Mouse (Mus musculus) CH12.LX (cell line): ENCODE results near the gene Sec14l1. TPM values are rescaled to one million over a fixed set of nuclear protein-coding genes. Genes with fewer than 3 reads are reported as not detected.

Experiments used
- DNase-seq: peaks from one replicate; pipeline ENCODE4 v3.0.0-alpha.2; 2013; ENCODE audit errors: extremely low read depth
- H3K27ac ChIP-seq: 2 replicates; pipeline ENCODE4 v1.5.1; 2012; ENCODE audit warnings: low read depth, mild to moderate bottlenecking, control low read depth, moderate library complexity; ENCODE audit not compliant: insufficient read depth
- H3K27me3 ChIP-seq: replicated peaks from 2 replicates; pipeline ENCODE3; 2012; ENCODE audit warnings: inconsistent platforms
- H3K36me3 ChIP-seq, 2 experiments: replicated peaks in 1 of 2; 2 replicates each; pipeline versions ENCODE3 to v1.6.1; 2012; ENCODE audit warnings: inconsistent platforms in 1 of 2, low read length in 1 of 2, mild to moderate bottlenecking in 1 of 2, mixed read lengths in 1 of 2, moderate library complexity in 1 of 2; ENCODE audit not compliant: control insufficient read depth in 1 of 2, insufficient read depth in 1 of 2
- H3K4me1 ChIP-seq, 2 experiments: 2 replicates each; pipeline ENCODE4 v1.6.1; 2012; ENCODE audit warnings: inconsistent platforms in 1 of 2, moderate library complexity in 1 of 2; ENCODE audit not compliant: insufficient read depth in 2 of 2, control insufficient read depth in 1 of 2
- H3K4me2 ChIP-seq: 2 replicates; pipeline ENCODE4 v1.6.1; 2012; ENCODE audit warnings: low read depth, mild to moderate bottlenecking, control low read depth; ENCODE audit not compliant: poor library complexity, insufficient read depth, severe bottlenecking
- H3K4me3 ChIP-seq, 3 experiments: fragments of 150-350 bp in 1 of 3; sonication (generic) in 1 of 3; replicated peaks in 1 of 3; 2 replicates each; pipeline versions ENCODE3 to v1.5.1; 2011 to 2012; ENCODE audit warnings: low read depth in 2 of 3, low read length in 2 of 3, mild to moderate bottlenecking in 2 of 3, moderate library complexity in 2 of 3, control low read depth in 1 of 3, improper control_type of control experiment in 1 of 3, inconsistent platforms in 1 of 3, mixed read lengths in 1 of 3; ENCODE audit not compliant: poor library complexity in 1 of 3
- H3K79me2 ChIP-seq: replicated peaks from 2 replicates; pipeline ENCODE4 v1.6.1; 2012; ENCODE audit warnings: mild to moderate bottlenecking, moderate library complexity; ENCODE audit not compliant: control insufficient read depth, poor library complexity, insufficient read depth, severe bottlenecking; ENCODE audit errors: extremely low read depth
- H3K9ac ChIP-seq: 2 replicates; pipeline ENCODE4 v1.6.1; 2012; ENCODE audit warnings: low read depth, mild to moderate bottlenecking, control low read depth, moderate library complexity; ENCODE audit not compliant: insufficient read depth
- H3K9me3 ChIP-seq: replicated peaks from 2 replicates; pipeline ENCODE3; 2012; ENCODE audit warnings: low read length, inconsistent platforms, mixed read lengths
- BHLHE40 ChIP-seq: IDR thresholded peaks from 2 replicates; pipeline ENCODE4 v1.6.1; 2011; ENCODE audit warnings: mild to moderate bottlenecking, low read depth, low read length, improper control_type of control experiment
- CHD2 ChIP-seq: IDR thresholded peaks from 2 replicates; pipeline ENCODE4 v1.6.1; 2011; ENCODE audit warnings: low read length, improper control_type of control experiment
- CTCF ChIP-seq, 2 experiments: IDR thresholded peaks in 1 of 2; conservative IDR thresholded peaks in 1 of 2; 2 replicates each; pipeline ENCODE4 v1.5.1; 2011 to 2012; ENCODE audit warnings: low read depth in 2 of 2, low read length in 2 of 2, improper control_type of control experiment in 1 of 2, inconsistent platforms in 1 of 2, mild to moderate bottlenecking in 1 of 2, moderate library complexity in 1 of 2
- ELF1 ChIP-seq: IDR thresholded peaks from 2 replicates; pipeline ENCODE4 v1.6.1; 2014; ENCODE audit warnings: low read depth, mild to moderate bottlenecking, inconsistent platforms, low read length, improper control_type of control experiment
- EP300 ChIP-seq: IDR thresholded peaks from 2 replicates; pipeline ENCODE4 v1.6.1; 2011; ENCODE audit warnings: low read length, improper control_type of control experiment
- IRF4 ChIP-seq: IDR thresholded peaks from 2 replicates; pipeline ENCODE4 v1.6.1; 2014; ENCODE audit warnings: low read depth, mild to moderate bottlenecking, inconsistent platforms, low read length, improper control_type of control experiment
- JUN ChIP-seq: IDR thresholded peaks from 2 replicates; pipeline ENCODE4 v1.6.1; 2011; ENCODE audit warnings: low read depth, mild to moderate bottlenecking, low read length, improper control_type of control experiment, moderate library complexity; ENCODE audit not compliant: insufficient read depth
- KAT2A ChIP-seq: IDR thresholded peaks from 2 replicates; pipeline ENCODE4 v1.6.1; 2012; ENCODE audit warnings: low read length, improper control_type of control experiment, inconsistent platforms; ENCODE audit not compliant: insufficient replicate concordance
- MAFK ChIP-seq: IDR thresholded peaks from 2 replicates; pipeline ENCODE4 v1.6.1; 2011; ENCODE audit warnings: low read length, improper control_type of control experiment; ENCODE audit not compliant: insufficient replicate concordance
- MAX ChIP-seq: IDR thresholded peaks from 2 replicates; pipeline ENCODE4 v1.6.1; 2011; ENCODE audit warnings: low read length, improper control_type of control experiment
- PAX5 ChIP-seq: IDR thresholded peaks from 2 replicates; pipeline ENCODE4 v1.6.1; 2012; ENCODE audit warnings: low read length, inconsistent platforms, mixed read lengths
- POLR2A ChIP-seq: IDR thresholded peaks from 2 replicates; pipeline ENCODE4 v1.6.1; 2011; ENCODE audit warnings: low read depth, mild to moderate bottlenecking, improper control_type of control experiment, low read length
- POLR2AphosphoS2 ChIP-seq: IDR thresholded peaks from 2 replicates; pipeline ENCODE4 v1.6.1; 2011; ENCODE audit warnings: low read depth, low read length, improper control_type of control experiment
- RAD21 ChIP-seq: IDR thresholded peaks from 2 replicates; pipeline ENCODE4 v1.6.1; 2011; ENCODE audit warnings: low read depth, mild to moderate bottlenecking, low read length, improper control_type of control experiment, moderate library complexity
- RCOR1 ChIP-seq: conservative IDR thresholded peaks from 2 replicates; pipeline ENCODE4 v1.6.1; 2012; ENCODE audit warnings: low read depth, mild to moderate bottlenecking, inconsistent platforms, low read length, improper control_type of control experiment
- SMC3 ChIP-seq: IDR thresholded peaks from 2 replicates; pipeline ENCODE4 v1.6.1; 2011; ENCODE audit warnings: low read depth, low read length, improper control_type of control experiment
- TCF12 ChIP-seq: IDR thresholded peaks from 2 replicates; pipeline ENCODE4 v1.6.1; 2014; ENCODE audit warnings: low read depth, mild to moderate bottlenecking, inconsistent platforms, low read length, improper control_type of control experiment
- USF2 ChIP-seq: conservative IDR thresholded peaks from 2 replicates; pipeline ENCODE4 v1.6.1; 2011; ENCODE audit warnings: low read depth, low read length, improper control_type of control experiment
- ZKSCAN1 ChIP-seq: IDR thresholded peaks from 2 replicates; pipeline ENCODE4 v1.6.1; 2012; ENCODE audit warnings: low read depth, inconsistent platforms, low read length, improper control_type of control experiment, borderline replicate concordance
- ZMIZ1 ChIP-seq: IDR thresholded peaks from 2 replicates; pipeline ENCODE4 v1.6.1; 2012; ENCODE audit warnings: low read depth, mild to moderate bottlenecking, inconsistent platforms, low read length, improper control_type of control experiment
- dilution Hi-C: fragments of 300-500 bp; cut with MboI; formaldehyde crosslinking; loops from 2 replicates; pipeline ENCODE4 v1.14.3; 2020; ENCODE audit warnings: low sequenced_read_pairs; ENCODE audit not compliant: extremely low pct_unique_long_range_greater_than_20kb, extremely low pct_ligation_motif_present
- in situ Hi-C: fragments of 300-500 bp; cut with MboI; formaldehyde crosslinking; loops from 3 replicates; pipeline ENCODE4 v1.14.3; 2019; ENCODE audit warnings: low sequenced_read_pairs, low pct_ligation_motif_present, low pct_unique_long_range_greater_than_20kb, mixed read lengths
- polyA plus RNA-seq: library from polyadenylated mRNA; unstranded; fragments of >175 nt; gene quantifications from 2 replicates; pipeline ENCODE4 v1.2.1, GENCODE M21; 2012; ENCODE audit warnings: low read depth; ENCODE audit not compliant: insufficient read length
- total RNA-seq, 2 experiments: library from RNA; depleted of rRNA; stranded (reverse); fragments of 300-350 nt in 1 of 2; fragments of >200 nt in 1 of 2; gene quantifications; 2 replicates each; pipeline ENCODE4 v1.2.3; 2012 to 2014

Gene Sec14l1
- total and polyA plus RNA-seq, 3 experiments = 18.5 to 28.2 (median 21.5) TPM

DNA sequence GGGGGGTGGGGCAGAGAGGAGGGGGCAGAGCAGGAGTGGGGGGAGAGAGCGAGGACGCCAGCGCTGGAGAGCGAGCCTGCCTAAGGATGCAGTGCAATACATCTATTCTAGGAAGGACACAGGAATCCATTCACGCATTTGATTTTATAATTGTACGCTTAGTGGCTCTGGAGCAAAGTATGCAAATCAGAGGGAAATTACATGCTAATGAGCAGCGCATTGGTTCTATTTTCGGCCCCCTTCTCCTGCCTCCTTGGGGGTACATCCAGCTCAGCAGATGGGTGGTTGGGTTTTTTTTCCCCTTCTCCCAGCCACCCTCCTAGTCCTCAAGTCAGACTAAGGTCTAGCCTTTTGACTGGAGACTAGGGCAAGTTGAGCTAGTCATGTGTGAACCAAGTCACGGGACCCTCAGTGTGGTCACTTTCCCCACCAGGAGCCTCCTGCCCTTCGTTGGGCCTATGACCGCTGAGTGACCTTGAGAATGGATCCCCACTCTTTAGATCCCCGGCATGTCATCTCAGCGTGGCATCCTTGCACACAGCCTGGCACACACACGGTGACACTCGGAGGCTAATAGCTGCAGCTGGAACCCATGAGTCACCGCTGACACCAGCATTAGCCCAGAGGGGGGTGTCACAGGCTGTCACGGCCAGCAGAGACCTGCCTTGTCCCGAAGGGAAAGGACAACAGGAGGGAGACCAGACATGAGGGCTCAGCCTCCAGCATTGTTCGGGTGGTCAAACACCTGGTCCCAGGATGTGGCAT is 55.0 kb downstream of the Sec14l1 start:
- TF ChIP-seq TCF12 = no peak
- no peak for TF ChIP-seq PAX5
- no peak for TF ChIP-seq IRF4
- TF ChIP-seq CHD2 = no peak
- no peak for TF ChIP-seq EP300

DNA sequence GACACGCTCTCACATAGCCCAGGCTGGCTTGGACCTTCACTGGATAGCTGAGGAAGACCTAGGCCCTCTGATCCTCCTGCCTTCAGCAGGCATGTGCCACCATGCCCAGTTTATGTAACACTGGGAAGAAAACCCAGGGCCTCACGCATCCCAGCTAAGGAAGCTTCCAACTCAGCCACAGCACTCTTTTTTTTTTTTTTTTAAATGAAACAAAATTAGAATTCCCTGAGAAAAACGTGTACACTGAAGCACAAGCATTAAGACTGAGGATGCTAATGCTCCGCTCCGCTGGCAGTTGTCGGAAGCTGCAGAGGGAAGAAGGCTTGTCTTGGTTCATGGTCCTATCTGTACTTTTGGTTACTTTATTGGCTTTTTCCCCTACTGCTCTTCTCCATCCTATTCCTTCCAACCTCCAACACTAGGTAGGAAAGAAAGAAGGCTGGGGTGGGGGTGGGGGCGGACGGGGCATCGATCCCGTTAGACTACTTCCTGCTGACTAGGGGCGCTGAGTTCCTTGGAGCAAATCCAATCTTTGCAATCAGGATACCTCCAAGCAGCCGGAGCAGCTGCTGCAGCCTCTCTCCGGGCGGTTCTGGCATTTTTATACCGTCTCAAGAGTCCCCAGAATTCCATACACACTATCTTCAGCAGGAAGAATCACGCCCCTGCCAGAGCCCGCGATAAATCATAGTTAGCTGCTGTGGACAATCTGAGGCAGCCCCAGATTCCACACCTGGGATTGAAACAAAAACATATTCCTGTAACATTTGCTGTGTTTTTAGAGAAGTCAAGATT is 59.3 kb downstream of the Sec14l1 start:
- dilution Hi-C loops = no loop called here
- H3K4me3 ChIP-seq = no peak overlapping the region
- no peaks in the 10 kb centered on the region for H3K79me2 ChIP-seq
- no peak overlapping the region for H3K4me2 ChIP-seq
- no peak overlapping the region for H3K9ac ChIP-seq
- peaks cover 8% of the 10 kb centered on the region for H3K9me3 ChIP-seq
- peaks cover 15% of the 10 kb centered on the region for H3K27me3 ChIP-seq
- H3K27ac ChIP-seq = no peak overlapping the region
- no peaks in the 10 kb centered on the region for H3K36me3 ChIP-seq
- in situ Hi-C loops = loop anchor here (10.0 kb wide), 1 partner anchor 289 kb away; no protein-coding TSS in a partner anchor
- no peak for DNase-seq
- H3K4me1 ChIP-seq = peaks cover 10 to 32% of the 10 kb centered on the region in 2 experiments
- TF ChIP-seq ELF1 = no peak
- no peak for TF ChIP-seq EP300
- no peak for TF ChIP-seq POLR2AphosphoS2
- no peak for TF ChIP-seq POLR2A
- no peak for TF ChIP-seq PAX5
- TF ChIP-seq JUN = no peak
- no peak for TF ChIP-seq MAX
- no peak for TF ChIP-seq RAD21
- TF ChIP-seq SMC3 = no peak
- TF ChIP-seq ZKSCAN1 = no peak
- no peak for TF ChIP-seq MAFK
- TF ChIP-seq BHLHE40 = no peak
- TF ChIP-seq ZMIZ1 = no peak
- no peak for TF ChIP-seq TCF12
- no peak for TF ChIP-seq CTCF (conservative IDR thresholded peaks at IDR 0.05 in 1 of 2, IDR thresholded peaks at IDR 0.05 in 1 of 2; ENCODE audit: low read depth in 2 of 2, low read length in 2 of 2)
- TF ChIP-seq USF2 = no peak
- no peak for TF ChIP-seq KAT2A
- no peak for TF ChIP-seq RCOR1

More for the DNA sequence above, 55.0 kb downstream of the Sec14l1 start:
- dilution Hi-C loops = no loop called here
- H3K9ac ChIP-seq = no peak overlapping the region
- peaks cover 8% of the 10 kb centered on the region for H3K9me3 ChIP-seq
- no peaks in the 10 kb centered on the region for H3K36me3 ChIP-seq
- no peak overlapping the region for H3K4me2 ChIP-seq
- H3K27me3 ChIP-seq = no peaks in the 10 kb centered on the region
- DNase-seq = no peak
- peaks cover 7 to 11% of the 10 kb centered on the region in 2 experiments; a peak in 3 of 4 replicates for H3K4me1 ChIP-seq
- in situ Hi-C loops = loop anchor here (5.0 to 10.0 kb wide), 2 partner anchors 53 to 285 kb away; partner anchors contain the start of gene Sec14l1
- H3K79me2 ChIP-seq = no peaks in the 10 kb centered on the region
- no peak overlapping the region for H3K27ac ChIP-seq
- no peak overlapping the region for H3K4me3 ChIP-seq
